Mouse (Mus musculus) bone marrow, adult 2 months (tissue): ENCODE data around the gene Dclk1.

Experiments
- CTCF ChIP-seq: fragments of 200-500 bp; IDR thresholded peaks from 2 replicates; pipeline ENCODE4 v1.5.1; 2011; ENCODE audit warnings: low read length, control low read depth; ENCODE audit not compliant: control insufficient read depth, insufficient read depth
- POLR2A ChIP-seq: fragments of 200-500 bp; IDR thresholded peaks from 2 replicates; pipeline ENCODE4 v1.6.1; 2011; ENCODE audit warnings: low read depth, mild to moderate bottlenecking, control low read depth, low read length, borderline replicate concordance; ENCODE audit not compliant: control insufficient read depth

- no peak for TF ChIP-seq CTCF
- TF ChIP-seq POLR2A: no peak
Measured at GRCm38 (mm10) chr3:55270345-55270744, 28.2 kb downstream of the Dclk1 start.
